ENCODE assay signal across 25 mouse cellular contexts in the genomic region with DNA sequence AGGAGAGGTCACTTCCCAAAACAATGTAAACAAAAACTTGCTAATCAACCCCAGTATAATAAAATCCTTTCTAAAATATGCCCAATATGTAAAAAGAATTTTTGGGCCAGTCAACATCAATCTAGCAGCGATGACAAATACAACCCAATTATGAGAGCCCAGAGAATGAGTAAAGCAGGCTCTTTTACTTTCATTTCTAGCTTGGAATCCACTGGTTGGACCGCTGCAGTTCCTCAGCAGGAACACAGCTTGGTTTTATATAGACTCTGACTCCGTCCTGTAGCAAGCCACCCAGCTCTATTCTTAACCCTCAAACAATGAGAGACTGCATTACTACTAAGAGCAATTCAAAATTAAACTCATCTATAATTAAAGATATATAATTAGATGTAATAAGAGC. TPM values are rescaled to one million over a fixed set of nuclear protein-coding genes. Genes with fewer than 3 reads are reported as not detected.
A peak's percentile ranks its signal among the peaks of the same experiment; 100 is the strongest.
DNase-seq lines count a peak whose midpoint lies in the region; ATAC-seq and TF ChIP-seq lines count a peak whose summit lies in the region.
"Had no signal": no experiment of that assay in that cellular context is flagged by ENCODE, and none has a peak within 500 bp of the region (broad histone marks: within the 10 kb centered on the region; RNA-seq: fewer than 3 reads in every experiment).

No protein-coding gene starts in this region.

- no peak for TF ChIP-seq POLR2A in liver, adult 2 months (IDR thresholded peaks at IDR 0.05; ENCODE audit: extremely low read depth, insufficient read depth, low read length)
- no peak for TF ChIP-seq POLR2A in myocyte (IDR thresholded peaks at IDR 0.05; ENCODE audit: insufficient read length, low read depth)

- H3K4me2 ChIP-seq in myocyte (ENCODE audit: low read depth): peak overlapping the region; percentile 8
- H3K4me2 ChIP-seq: forebrain, embryonic 13.5 days; hindbrain, embryonic 14.5 days had no signal

- H3K4me1 ChIP-seq in liver, adult 2 months (ENCODE audit: control insufficient read depth, insufficient read depth, low read length): no peaks in the 10 kb centered on the region
- H3K4me1 ChIP-seq: embryonic facial prominence, embryonic 10.5 days; forebrain, embryonic 13.5 days; heart, embryonic 10.5 days; hindbrain, embryonic 10.5 days had no signal

- no peak overlapping the region for H3K27ac ChIP-seq in liver, adult 2 months (replicated peaks; ENCODE audit: insufficient read depth, low read depth, low read length)
- H3K27ac ChIP-seq: embryonic facial prominence, embryonic 10.5 days; forebrain, embryonic 13.5 days; heart, embryonic 10.5 days; hindbrain, embryonic 10.5 days; hindbrain, embryonic 14.5 days had no signal

- ATAC-seq in CD4-positive, CD25-positive, alpha-beta regulatory T cell, adult 4 months: peak; percentile 63
- ATAC-seq in common myeloid progenitor, adult 5-6 weeks (replicated peaks; ENCODE audit: low read depth, poor library complexity, severe bottlenecking): peak; percentile 52; the same call in 1 of the 2 replicates
- ATAC-seq: forebrain, embryonic 13.5 days; forebrain, postnatal 0 days had no signal

- 69% methylated on average over 3 of the region's 3 CpGs for WGBS in liver, adult 2 months

- H3K4me3 ChIP-seq in liver, adult 2 months (ENCODE audit: insufficient read depth, low read depth, low read length): no peak overlapping the region
- no peak overlapping the region for H3K4me3 ChIP-seq in myocyte
- H3K4me3 ChIP-seq: embryonic facial prominence, embryonic 10.5 days; forebrain, embryonic 13.5 days; heart, embryonic 10.5 days; hindbrain, embryonic 10.5 days had no signal

- no peaks in the 10 kb centered on the region for H3K79me2 ChIP-seq in liver, adult 2 months (ENCODE audit: control insufficient read depth, insufficient read depth, low read length)
- no peaks in the 10 kb centered on the region for H3K79me2 ChIP-seq in myocyte (ENCODE audit: control insufficient read depth, insufficient read depth)

- no peaks in the 10 kb centered on the region for H3K27me3 ChIP-seq in liver, adult 2 months (ENCODE audit: control insufficient read depth, insufficient read depth, low read length)
- no peaks in the 10 kb centered on the region for H3K27me3 ChIP-seq in myocyte (ENCODE audit: control insufficient read depth, insufficient read depth, insufficient read length)

- H3K36me3 ChIP-seq in liver, adult 2 months (ENCODE audit: control insufficient read depth, insufficient read depth, low read length): no peaks in the 10 kb centered on the region
- no peaks in the 10 kb centered on the region for H3K36me3 ChIP-seq in myocyte (ENCODE audit: control insufficient read depth, insufficient read depth)
- H3K36me3 ChIP-seq: embryonic facial prominence, embryonic 10.5 days; heart, embryonic 10.5 days; hindbrain, embryonic 10.5 days had no signal

- TF ChIP-seq CTCF in liver, adult 2 months (IDR thresholded peaks at IDR 0.05; ENCODE audit: low read depth, low read length): no peak

- DNase-seq in liver, adult 2 months (ENCODE audit: extremely low read depth, low read depth, low spot score): peak; percentile 1
- DNase-seq in liver: no peak
- no peak for DNase-seq in testis, postnatal 10 days (ENCODE audit: low spot score)
- DNase-seq in adrenal gland, adult 2 months: no peak
- no peak for DNase-seq in ovary, postnatal 10 days (ENCODE audit: low spot score)
- DNase-seq: adrenal gland, postnatal 14 days; cerebellum, adult 18-20 months; cerebellum, adult 9-11 months; cerebellum, postnatal 36 days; forebrain, postnatal 0 days; gastrocnemius, postnatal 36 days; heart, adult 18-20 months; heart, postnatal 14 days had no signal

- no peak overlapping the region for H3ac ChIP-seq in myocyte (ENCODE audit: control insufficient read depth, insufficient read length)

- no peak overlapping the region for H3K9ac ChIP-seq in liver, adult 2 months (ENCODE audit: low read depth, low read length)
- H3K9ac ChIP-seq: forebrain, embryonic 13.5 days; forebrain, postnatal 0 days; hindbrain, embryonic 14.5 days had no signal

TF ChIP-seq in myocyte, 11 proteins besides CTCF, POLR2A, EP300 and RAD21:
- TF ChIP-seq MAX (IDR thresholded peaks at IDR 0.05; ENCODE audit: low read depth): no peak
- TF ChIP-seq USF1 (IDR thresholded peaks at IDR 0.05; ENCODE audit: low read depth): no peak
- no peak for TF ChIP-seq REST (IDR thresholded peaks at IDR 0.05; ENCODE audit: insufficient read depth, insufficient read length)
- TF ChIP-seq POLR2AphosphoS2 (IDR thresholded peaks at IDR 0.05; ENCODE audit: insufficient read length, low read depth): no peak
- no peak for TF ChIP-seq SRF (IDR thresholded peaks at IDR 0.05; ENCODE audit: control insufficient read depth, insufficient read length, low read depth)
- TF ChIP-seq CEBPB (IDR thresholded peaks at IDR 0.05; ENCODE audit: insufficient read depth, poor library complexity, severe bottlenecking): no peak
- no peak for TF ChIP-seq MYOG (IDR thresholded peaks at IDR 0.05; ENCODE audit: control insufficient read depth in 1 of 3, insufficient read depth in 1 of 3, insufficient read length in 2 of 3, low read depth in 2 of 3)
- no peak for TF ChIP-seq TCF3 (IDR thresholded peaks at IDR 0.05; ENCODE audit: insufficient read length, low read depth)
- TF ChIP-seq E2F4 (IDR thresholded peaks at IDR 0.05; ENCODE audit: insufficient read depth): no peak
- no peak for TF ChIP-seq MYOD1 (IDR thresholded peaks at IDR 0.05; ENCODE audit: control insufficient read depth in 1 of 3, insufficient read length in 2 of 3, low read depth in 2 of 3)

RNA-seq across cellular contexts. Expression of gene 8030474K03Rik, which starts 17.3 kb away (rescaled TPM):
- total RNA-seq in liver, adult 2 months (2014; rRNA removed): not detected in 2 replicates
- polyA plus RNA-seq in liver, adult 2 months (2012; rRNA removed): not detected in 2 replicates
- 1 to 10 TPM in 1 of 2 experiments, not detected in 1; 2.6 TPM for polyA plus RNA-seq in CD4-positive, CD25-positive, alpha-beta regulatory T cell, adult 4 months (2017; shearing (Covaris generic))
- not detected in 2 replicates for total RNA-seq in common myeloid progenitor, adult 5-6 weeks (2017)
- polyA plus RNA-seq in myocyte (2012; fragmentation: generic; extraction: Trizol): not detected
- not detected for total RNA-seq in adrenal gland, adult 2 months (2021)
- polyA plus RNA-seq in adrenal gland, adult 2 months (2012; rRNA removed): not detected in 2 replicates
- total RNA-seq: forebrain, postnatal 0 days; gastrocnemius, adult 8-10 months; gastrocnemius, postnatal 36 days; heart, adult 18-20 months; heart, postnatal 14 days had no signal
- polyA plus RNA-seq: C2C12; embryonic facial prominence, embryonic 10.5 days; embryonic facial prominence, embryonic 14.5 days; forebrain, embryonic 13.5 days; forebrain, postnatal 0 days; heart, embryonic 14.5 days; hindbrain, embryonic 14.5 days had no signal

RNA-seq across cellular contexts. Expression of gene Gm4779, which starts 17.5 kb away (rescaled TPM):
- total RNA-seq in liver, adult 2 months (2014; rRNA removed): not detected in 2 replicates
- polyA plus RNA-seq in liver, adult 2 months (2012; rRNA removed): not detected in 2 replicates
- polyA plus RNA-seq in CD4-positive, CD25-positive, alpha-beta regulatory T cell, adult 4 months (2017; shearing (Covaris generic)): 1 to 10 TPM in 1 of 2 experiments, not detected in 1; 1.4 TPM
- total RNA-seq in common myeloid progenitor, adult 5-6 weeks (2017): 0.55 and 1.8 TPM in 2 replicates
- not detected for polyA plus RNA-seq in myocyte (2012; fragmentation: generic; extraction: Trizol)
- under 1 TPM in 1 of 2 experiments, not detected in 1; 0.41 TPM for total RNA-seq in adrenal gland, adult 2 months (2021)
- 0.34 TPM in 1 of 2 replicates, not detected in the other for polyA plus RNA-seq in adrenal gland, adult 2 months (2012; rRNA removed)
- total RNA-seq: adrenal gland, postnatal 14 days; forebrain, postnatal 0 days; gastrocnemius, adult 8-10 months; gastrocnemius, postnatal 36 days; heart, adult 18-20 months; heart, postnatal 14 days had no signal
- polyA plus RNA-seq: C2C12; forebrain, embryonic 13.5 days; forebrain, postnatal 0 days; heart, embryonic 14.5 days; hindbrain, embryonic 14.5 days had no signal

RNA-seq across cellular contexts. Expression of gene Nhsl2, which starts 37.4 kb away (rescaled TPM):
- 0.46 and 0.54 TPM in 2 replicates for total RNA-seq in liver, adult 2 months (2014; rRNA removed)
- 0.15 and 0.27 TPM in 2 replicates for polyA plus RNA-seq in liver, adult 2 months (2012; rRNA removed)
- polyA plus RNA-seq in CD4-positive, CD25-positive, alpha-beta regulatory T cell, adult 4 months (2017; shearing (Covaris generic)): 1 to 10 TPM; 1.4 to 2.2 TPM
- total RNA-seq in common myeloid progenitor, adult 5-6 weeks (2017): 2.8 and 5.3 TPM in 2 replicates
- 0.25 TPM for polyA plus RNA-seq in myocyte (2012; fragmentation: generic; extraction: Trizol)
- 1 to 10 TPM; 2.9 to 8.4 TPM for total RNA-seq in adrenal gland, adult 2 months (2021)
- polyA plus RNA-seq in adrenal gland, adult 2 months (2012; rRNA removed): 2.5 and 6.9 TPM in 2 replicates
